ENCODE assay signal across 12 mouse cellular contexts in the genomic region with DNA sequence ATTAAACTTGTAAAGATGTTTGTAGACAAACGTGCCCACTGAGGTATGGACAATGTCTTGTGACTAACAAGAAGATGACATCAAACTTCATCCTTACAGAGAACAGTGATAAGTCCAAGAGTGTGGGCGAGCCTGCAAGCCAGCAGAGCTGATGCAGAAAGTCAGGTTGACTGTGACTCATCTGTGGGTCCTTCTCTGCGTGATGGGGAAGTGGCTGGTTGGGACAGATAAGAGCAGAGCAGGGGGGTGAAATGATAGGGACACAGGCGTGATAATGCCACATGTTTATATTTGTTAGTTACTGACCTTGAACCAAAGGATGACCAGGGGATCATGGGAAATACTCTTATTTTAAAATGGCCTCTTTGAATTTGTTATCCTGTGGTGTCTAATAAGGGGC. TPM values are rescaled to one million over a fixed set of nuclear protein-coding genes. Genes with fewer than 3 reads are reported as not detected.
DNase-seq lines count a peak whose midpoint lies in the region; ATAC-seq lines count a peak whose summit lies in the region.
"Had no signal": no experiment of that assay in that cellular context is flagged by ENCODE, and none has a peak within 500 bp of the region (broad histone marks: within the 10 kb centered on the region; RNA-seq: fewer than 3 reads in every experiment).

No protein-coding gene starts in this region.

- no peak overlapping the region for H3K4me2 ChIP-seq in forebrain, embryonic 16.5 days (ENCODE audit: low read length)
- H3K4me2 ChIP-seq in liver, embryonic 11.5 days, result peak overlapping the region; percentile 46
- no peak overlapping the region for H3K4me2 ChIP-seq in stomach, embryonic 15.5 days
- H3K4me2 ChIP-seq in midbrain, embryonic 14.5 days (ENCODE audit: low read length), result no peak overlapping the region
- H3K4me2 ChIP-seq in neural tube, embryonic 15.5 days, result no peak overlapping the region
- H3K4me2 ChIP-seq: limb, embryonic 13.5 days; midbrain, embryonic 12.5 days had no signal

- no peaks in the 10 kb centered on the region for H3K36me3 ChIP-seq in forebrain, embryonic 10.5 days (replicated peaks)
- no peaks in the 10 kb centered on the region for H3K36me3 ChIP-seq in forebrain, embryonic 16.5 days (ENCODE audit: control insufficient read depth, insufficient read depth)
- no peaks in the 10 kb centered on the region for H3K36me3 ChIP-seq in liver, embryonic 11.5 days (ENCODE audit: control insufficient read depth, insufficient read depth, low read length)
- no peaks in the 10 kb centered on the region for H3K36me3 ChIP-seq in stomach, embryonic 15.5 days
- no peaks in the 10 kb centered on the region for H3K36me3 ChIP-seq in midbrain, embryonic 14.5 days (ENCODE audit: control insufficient read depth, insufficient read depth, low read length)
- no peaks in the 10 kb centered on the region for H3K36me3 ChIP-seq in neural tube, embryonic 15.5 days
- H3K36me3 ChIP-seq: limb, embryonic 13.5 days; midbrain, embryonic 12.5 days had no signal

- H3K9me3 ChIP-seq in forebrain, embryonic 10.5 days, result no peaks in the 10 kb centered on the region
- no peaks in the 10 kb centered on the region for H3K9me3 ChIP-seq in forebrain, embryonic 16.5 days (ENCODE audit: control insufficient read depth, low read length)
- no peaks in the 10 kb centered on the region for H3K9me3 ChIP-seq in liver, embryonic 11.5 days (ENCODE audit: control insufficient read depth, low read length)
- H3K9me3 ChIP-seq in stomach, embryonic 15.5 days, result no peaks in the 10 kb centered on the region
- H3K9me3 ChIP-seq in midbrain, embryonic 14.5 days (ENCODE audit: control insufficient read depth, low read length), result no peaks in the 10 kb centered on the region
- H3K9me3 ChIP-seq in neural tube, embryonic 15.5 days (replicated peaks), result no peaks in the 10 kb centered on the region; the same call in 1 of the 2 replicates
- H3K9me3 ChIP-seq: limb, embryonic 13.5 days had no signal

- no peak for ATAC-seq in forebrain, embryonic 16.5 days
- peak; percentile 97 for ATAC-seq in liver, embryonic 11.5 days (replicated peaks; ENCODE audit: low FRiP score)
- ATAC-seq in stomach, embryonic 15.5 days (ENCODE audit: insufficient read depth, low FRiP score, low read depth), result peak; percentile 82; the same call in 1 of the 2 replicates
- no peak for ATAC-seq in midbrain, embryonic 14.5 days (ENCODE audit: low FRiP score, low TSS enrichment)
- no peak for ATAC-seq in neural tube, embryonic 15.5 days (ENCODE audit: low FRiP score)

- H3K9ac ChIP-seq in forebrain, embryonic 16.5 days (replicated peaks; ENCODE audit: low read depth, low read length), result no peak overlapping the region
- no peak overlapping the region for H3K9ac ChIP-seq in liver, embryonic 11.5 days (ENCODE audit: low read depth, low read length)
- H3K9ac ChIP-seq in stomach, embryonic 15.5 days, result no peak overlapping the region
- H3K9ac ChIP-seq in midbrain, embryonic 14.5 days (replicated peaks; ENCODE audit: low read length), result no peak overlapping the region
- H3K9ac ChIP-seq in neural tube, embryonic 15.5 days (replicated peaks), result no peak overlapping the region
- H3K9ac ChIP-seq: limb, embryonic 13.5 days; midbrain, embryonic 12.5 days had no signal

- WGBS in forebrain, embryonic 10.5 days, result 75% methylated on average over 4 of the region's 4 CpGs
- WGBS in forebrain, embryonic 16.5 days, result 79% methylated on average over 4 of the region's 4 CpGs
- WGBS in liver, embryonic 11.5 days, result 21% methylated on average over 4 of the region's 4 CpGs
- 56% methylated on average over 4 of the region's 4 CpGs for WGBS in stomach, embryonic 15.5 days
- 85% methylated on average over 4 of the region's 4 CpGs for WGBS in midbrain, embryonic 14.5 days
- WGBS in neural tube, embryonic 15.5 days, result 70% methylated on average over 4 of the region's 4 CpGs

- H3K27me3 ChIP-seq in forebrain, embryonic 10.5 days (ENCODE audit: poor library complexity, severe bottlenecking), result no peaks in the 10 kb centered on the region
- no peaks in the 10 kb centered on the region for H3K27me3 ChIP-seq in forebrain, embryonic 16.5 days (replicated peaks; ENCODE audit: control insufficient read depth, insufficient read depth, low read length)
- H3K27me3 ChIP-seq in liver, embryonic 11.5 days (replicated peaks; ENCODE audit: control insufficient read depth, insufficient read depth, low read length), result no peaks in the 10 kb centered on the region
- H3K27me3 ChIP-seq in stomach, embryonic 15.5 days (replicated peaks), result no peaks in the 10 kb centered on the region
- H3K27me3 ChIP-seq in midbrain, embryonic 14.5 days (ENCODE audit: control insufficient read depth, insufficient read depth, low read length), result no peaks in the 10 kb centered on the region
- no peaks in the 10 kb centered on the region for H3K27me3 ChIP-seq in neural tube, embryonic 15.5 days (replicated peaks)
- H3K27me3 ChIP-seq: limb, embryonic 13.5 days; midbrain, embryonic 12.5 days had no signal

- H3K4me1 ChIP-seq in forebrain, embryonic 10.5 days, result peaks cover 11% of the 10 kb centered on the region
- H3K4me1 ChIP-seq in forebrain, embryonic 16.5 days (replicated peaks; ENCODE audit: control insufficient read depth, insufficient read depth, low read length), result no peaks in the 10 kb centered on the region
- H3K4me1 ChIP-seq in liver, embryonic 11.5 days (replicated peaks; ENCODE audit: control insufficient read depth, insufficient read depth, low read length), result peaks cover 22% of the 10 kb centered on the region
- H3K4me1 ChIP-seq in stomach, embryonic 15.5 days, result no peaks in the 10 kb centered on the region
- no peaks in the 10 kb centered on the region for H3K4me1 ChIP-seq in midbrain, embryonic 14.5 days (ENCODE audit: control insufficient read depth, insufficient read depth, low read length)
- H3K4me1 ChIP-seq in neural tube, embryonic 15.5 days, result no peaks in the 10 kb centered on the region
- H3K4me1 ChIP-seq: limb, embryonic 13.5 days; midbrain, embryonic 12.5 days had no signal

- no peak overlapping the region for H3K4me3 ChIP-seq in forebrain, embryonic 10.5 days
- no peak overlapping the region for H3K4me3 ChIP-seq in forebrain, embryonic 16.5 days (replicated peaks; ENCODE audit: low read length)
- no peak overlapping the region for H3K4me3 ChIP-seq in liver, embryonic 11.5 days (ENCODE audit: low read depth, low read length)
- H3K4me3 ChIP-seq in stomach, embryonic 15.5 days (replicated peaks), result no peak overlapping the region
- H3K4me3 ChIP-seq in midbrain, embryonic 14.5 days (replicated peaks; ENCODE audit: low read depth, low read length), result no peak overlapping the region
- H3K4me3 ChIP-seq in neural tube, embryonic 15.5 days (replicated peaks), result no peak overlapping the region
- H3K4me3 ChIP-seq: limb, embryonic 13.5 days; midbrain, embryonic 12.5 days had no signal

- DNase-seq in forebrain, embryonic 10.5 days (ENCODE audit: extremely low spot score, low spot score), result no peak
- DNase-seq in right cerebral cortex, adult 18-20 months, result peak; percentile 48
- DNase-seq in right cerebral cortex, postnatal 10 days (ENCODE audit: low spot score in 2 of 2), result no peak
- DNase-seq in liver, embryonic 11.5 days (ENCODE audit: low spot score), result no peak
- no peak for DNase-seq in midbrain, embryonic 14.5 days
- DNase-seq: kidney, adult 2 months; thymus, postnatal 4 days had no signal

- H3K27ac ChIP-seq in forebrain, embryonic 10.5 days, result peak overlapping the region; percentile 37; the same call in 1 of the 2 replicates
- H3K27ac ChIP-seq in forebrain, embryonic 16.5 days (ENCODE audit: low read length), result no peak overlapping the region
- H3K27ac ChIP-seq in liver, embryonic 11.5 days (ENCODE audit: low read depth, low read length), result peak overlapping the region; percentile 71
- no peak overlapping the region for H3K27ac ChIP-seq in stomach, embryonic 15.5 days
- no peak overlapping the region for H3K27ac ChIP-seq in midbrain, embryonic 14.5 days (replicated peaks; ENCODE audit: low read depth, low read length)
- H3K27ac ChIP-seq in neural tube, embryonic 15.5 days (replicated peaks), result no peak overlapping the region
- H3K27ac ChIP-seq: limb, embryonic 13.5 days; midbrain, embryonic 12.5 days had no signal

RNA-seq across cellular contexts. Expression of a gene that starts 23.3 kb away (rescaled TPM):
- polyA plus RNA-seq in forebrain, embryonic 10.5 days (2016; fragmentation: Nextera tagmentation; extraction: Ambion mirVana), result 4.1 and 6.0 TPM in 2 replicates
- 0.53 and 0.83 TPM in 2 replicates for polyA plus RNA-seq in forebrain, embryonic 16.5 days (2015; fragmentation: Nextera tagmentation; extraction: Ambion mirVana)
- polyA plus RNA-seq in liver, embryonic 11.5 days (2014; fragmentation: Nextera tagmentation; extraction: Ambion mirVana), result 18.8 and 19.8 TPM in 2 replicates
- 9.0 and 9.2 TPM in 2 replicates for polyA plus RNA-seq in stomach, embryonic 15.5 days (2015; fragmentation: Nextera tagmentation; extraction: Ambion mirVana)
- 0.47 and 0.96 TPM in 2 replicates for polyA plus RNA-seq in midbrain, embryonic 14.5 days (2014; fragmentation: Nextera tagmentation; extraction: Ambion mirVana)
- polyA plus RNA-seq in neural tube, embryonic 15.5 days (2015; fragmentation: Nextera tagmentation; extraction: Ambion mirVana), result 1.6 and 4.2 TPM in 2 replicates

RNA-seq across cellular contexts. Expression of a gene that starts 37.7 kb away (rescaled TPM):
- polyA plus RNA-seq in forebrain, embryonic 10.5 days (2016; fragmentation: Nextera tagmentation; extraction: Ambion mirVana), result 0.42 and 0.43 TPM in 2 replicates
- 0.06 and 0.15 TPM in 2 replicates for polyA plus RNA-seq in forebrain, embryonic 16.5 days (2015; fragmentation: Nextera tagmentation; extraction: Ambion mirVana)
- polyA plus RNA-seq in liver, embryonic 11.5 days (2014; fragmentation: Nextera tagmentation; extraction: Ambion mirVana), result 1.5 and 1.8 TPM in 2 replicates
- polyA plus RNA-seq in stomach, embryonic 15.5 days (2015; fragmentation: Nextera tagmentation; extraction: Ambion mirVana), result 0.54 and 0.70 TPM in 2 replicates
- 0.47 TPM in 1 of 2 replicates, not detected in the other for polyA plus RNA-seq in midbrain, embryonic 14.5 days (2014; fragmentation: Nextera tagmentation; extraction: Ambion mirVana)
- 0.10 and 0.38 TPM in 2 replicates for polyA plus RNA-seq in neural tube, embryonic 15.5 days (2015; fragmentation: Nextera tagmentation; extraction: Ambion mirVana)

RNA-seq across cellular contexts. Expression of a gene that starts 57.7 kb away (rescaled TPM):
- polyA plus RNA-seq in forebrain, embryonic 10.5 days (2016; fragmentation: Nextera tagmentation; extraction: Ambion mirVana), result 3.3 and 3.9 TPM in 2 replicates
- 0.27 and 0.65 TPM in 2 replicates for polyA plus RNA-seq in forebrain, embryonic 16.5 days (2015; fragmentation: Nextera tagmentation; extraction: Ambion mirVana)
- 7.7 and 9.5 TPM in 2 replicates for polyA plus RNA-seq in liver, embryonic 11.5 days (2014; fragmentation: Nextera tagmentation; extraction: Ambion mirVana)
- 2.7 and 3.7 TPM in 2 replicates for polyA plus RNA-seq in stomach, embryonic 15.5 days (2015; fragmentation: Nextera tagmentation; extraction: Ambion mirVana)
- polyA plus RNA-seq in midbrain, embryonic 14.5 days (2014; fragmentation: Nextera tagmentation; extraction: Ambion mirVana), result 0.28 and 1.0 TPM in 2 replicates
- polyA plus RNA-seq in neural tube, embryonic 15.5 days (2015; fragmentation: Nextera tagmentation; extraction: Ambion mirVana), result 0.92 and 1.3 TPM in 2 replicates

Comparison
In these comparisons a context has a peak if more than half of its experiments do, and no peak if none do; other contexts are left out.
1. H3K27ac ChIP-seq: peak in forebrain, embryonic 10.5 days (single experiment) and liver, embryonic 11.5 days (single experiment); none in forebrain, embryonic 16.5 days (single experiment), stomach, embryonic 15.5 days (single experiment), midbrain, embryonic 14.5 days (single experiment) and neural tube, embryonic 15.5 days (single experiment).
2. ATAC-seq: peak in liver, embryonic 11.5 days (single experiment) and stomach, embryonic 15.5 days (single experiment); none in forebrain, embryonic 16.5 days (single experiment), midbrain, embryonic 14.5 days (single experiment) and neural tube, embryonic 15.5 days (single experiment).